In genomic region chr11:78256618-78257017, GRCm38 (mm10) we compare ENCODE assay signal across 14 mouse cellular contexts. TPM values are rescaled to one million over a fixed set of nuclear protein-coding genes. Genes with fewer than 3 reads are reported as not detected.
DNase-seq lines count a peak whose midpoint lies in the region; ATAC-seq and TF ChIP-seq lines count a peak whose summit lies in the region.
"Had no signal": no experiment of that assay in that cellular context is flagged by ENCODE, and none has a peak within 500 bp of the region (broad histone marks: within the 10 kb centered on the region; RNA-seq: fewer than 3 reads in every experiment).

No protein-coding gene starts in this region.

- H3K4me3 ChIP-seq in intestine, postnatal 0 days (ENCODE audit: low read depth, low read length): no peak overlapping the region
- no peak overlapping the region for H3K4me3 ChIP-seq in intestine, embryonic 15.5 days (replicated peaks)
- H3K4me3 ChIP-seq in liver, adult 2 months (ENCODE audit: insufficient read depth, low read depth, low read length): no peak overlapping the region
- H3K4me3 ChIP-seq in liver, embryonic 11.5 days (ENCODE audit: low read depth, low read length): no peak overlapping the region
- no peak overlapping the region for H3K4me3 ChIP-seq in CH12.LX (replicated peaks in 1 of 3; ENCODE audit: low read depth in 2 of 3, low read length in 2 of 3, poor library complexity in 1 of 3)
- H3K4me3 ChIP-seq: embryonic facial prominence, embryonic 13.5 days; hindbrain, embryonic 12.5 days; limb, embryonic 10.5 days; neural tube, embryonic 13.5 days had no signal

- TF ChIP-seq POLR2A in liver, adult 2 months (IDR thresholded peaks at IDR 0.05; ENCODE audit: extremely low read depth, insufficient read depth, low read length): no peak
- no peak for TF ChIP-seq POLR2A in CH12.LX (IDR thresholded peaks at IDR 0.05; ENCODE audit: low read depth, low read length)

- H3K36me3 ChIP-seq in intestine, postnatal 0 days (ENCODE audit: control insufficient read depth, insufficient read depth): peaks cover 16% of the 10 kb centered on the region; the same call in 1 of the 2 replicates
- peaks cover 9% of the 10 kb centered on the region for H3K36me3 ChIP-seq in intestine, embryonic 15.5 days
- H3K36me3 ChIP-seq in liver, adult 2 months (ENCODE audit: control insufficient read depth, insufficient read depth, low read length): peaks cover 14% of the 10 kb centered on the region; the same call in 1 of the 2 replicates
- peaks cover 20% of the 10 kb centered on the region for H3K36me3 ChIP-seq in liver, embryonic 11.5 days (ENCODE audit: control insufficient read depth, insufficient read depth, low read length)
- peaks cover 21 to 33% of the 10 kb centered on the region in 2 experiments for H3K36me3 ChIP-seq in CH12.LX (replicated peaks in 1 of 2; ENCODE audit: control insufficient read depth in 1 of 2, insufficient read depth in 1 of 2, low read length in 1 of 2)

- no peaks in the 10 kb centered on the region for H3K4me1 ChIP-seq in intestine, postnatal 0 days (replicated peaks; ENCODE audit: control insufficient read depth, insufficient read depth, low read length)
- H3K4me1 ChIP-seq in intestine, embryonic 15.5 days (replicated peaks): no peaks in the 10 kb centered on the region
- H3K4me1 ChIP-seq in liver, adult 2 months (ENCODE audit: control insufficient read depth, insufficient read depth, low read length): no peaks in the 10 kb centered on the region
- no peaks in the 10 kb centered on the region for H3K4me1 ChIP-seq in liver, embryonic 11.5 days (replicated peaks; ENCODE audit: control insufficient read depth, insufficient read depth, low read length)
- H3K4me1 ChIP-seq in CH12.LX (ENCODE audit: control insufficient read depth in 1 of 2, insufficient read depth in 2 of 2): no peaks in the 10 kb centered on the region
- H3K4me1 ChIP-seq: embryonic facial prominence, embryonic 13.5 days; hindbrain, embryonic 12.5 days; limb, embryonic 10.5 days; neural tube, embryonic 13.5 days had no signal

- DNase-seq in liver, adult 2 months (ENCODE audit: extremely low read depth, low read depth, low spot score): peak; percentile 9
- no peak for DNase-seq in liver, embryonic 11.5 days (ENCODE audit: low spot score)
- peak; percentile 34 for DNase-seq in CH12.LX (ENCODE audit: extremely low read depth)
- peak; percentile 14 for DNase-seq in ZHBTc4 (ENCODE audit: low read depth, low spot score)
- DNase-seq: cerebellum, adult 18-20 months; lung, adult 18-20 months; right cerebral cortex, postnatal 4 days had no signal

- TF ChIP-seq CTCF in intestine, postnatal 0 days (IDR thresholded peaks at IDR 0.05; ENCODE audit: low read depth): peak; percentile 67
- TF ChIP-seq CTCF in liver, adult 2 months (IDR thresholded peaks at IDR 0.05; ENCODE audit: low read depth, low read length): no peak
- TF ChIP-seq CTCF in CH12.LX (conservative IDR thresholded peaks at IDR 0.05 in 1 of 2, IDR thresholded peaks at IDR 0.05 in 1 of 2; ENCODE audit: low read depth in 2 of 2, low read length in 2 of 2): peak in 1 of 2 experiments; percentile 57; a peak in 2 of 4 replicates

- dilution Hi-C loops in CH12.LX (cut with MboI; ENCODE audit: extremely low pct_ligation_motif_present, extremely low pct_unique_long_range_greater_than_20kb, low sequenced_read_pairs): no loop called here

- no peak overlapping the region for H3K4me2 ChIP-seq in intestine, postnatal 0 days (replicated peaks; ENCODE audit: low read depth)
- H3K4me2 ChIP-seq in intestine, embryonic 15.5 days (replicated peaks): no peak overlapping the region
- H3K4me2 ChIP-seq in liver, embryonic 11.5 days: no peak overlapping the region
- no peak overlapping the region for H3K4me2 ChIP-seq in CH12.LX (ENCODE audit: insufficient read depth, low read depth, poor library complexity, severe bottlenecking)
- H3K4me2 ChIP-seq: embryonic facial prominence, embryonic 13.5 days; hindbrain, embryonic 12.5 days; neural tube, embryonic 13.5 days had no signal

- no peak for TF ChIP-seq EP300 in CH12.LX (IDR thresholded peaks at IDR 0.05; ENCODE audit: low read length)

- in situ Hi-C loops in CH12.LX (cut with MboI; ENCODE audit: low pct_ligation_motif_present, low pct_unique_long_range_greater_than_20kb, low sequenced_read_pairs): no loop called here

- no peaks in the 10 kb centered on the region for H3K27me3 ChIP-seq in intestine, postnatal 0 days (replicated peaks; ENCODE audit: control insufficient read depth, insufficient read depth, low read length)
- 0 out of 2 replicates have a peak, but pooled peaks cover 3% of the 10 kb centered on the region for H3K27me3 ChIP-seq in intestine, embryonic 15.5 days (replicated peaks)
- H3K27me3 ChIP-seq in liver, adult 2 months (ENCODE audit: control insufficient read depth, insufficient read depth, low read length): no peaks in the 10 kb centered on the region
- no peaks in the 10 kb centered on the region for H3K27me3 ChIP-seq in liver, embryonic 11.5 days (replicated peaks; ENCODE audit: control insufficient read depth, insufficient read depth, low read length)
- H3K27me3 ChIP-seq in CH12.LX (replicated peaks): peaks cover 7% of the 10 kb centered on the region

- peak; percentile 46 for TF ChIP-seq RAD21 in CH12.LX (IDR thresholded peaks at IDR 0.05; ENCODE audit: low read depth, low read length)

- H3K9me3 ChIP-seq in intestine, postnatal 0 days (ENCODE audit: control insufficient read depth): no peaks in the 10 kb centered on the region
- no peaks in the 10 kb centered on the region for H3K9me3 ChIP-seq in intestine, embryonic 15.5 days
- H3K9me3 ChIP-seq in liver, embryonic 11.5 days (ENCODE audit: control insufficient read depth, low read length): no peaks in the 10 kb centered on the region
- H3K9me3 ChIP-seq in CH12.LX (replicated peaks; ENCODE audit: low read length): no peaks in the 10 kb centered on the region
- H3K9me3 ChIP-seq: embryonic facial prominence, embryonic 13.5 days; hindbrain, embryonic 12.5 days; limb, embryonic 10.5 days; neural tube, embryonic 13.5 days had no signal

- 100% methylated on average over 1 of the region's 1 CpGs for WGBS in intestine, postnatal 0 days
- WGBS in intestine, embryonic 15.5 days: 94% methylated on average over 1 of the region's 1 CpGs
- 100% methylated on average over 1 of the region's 1 CpGs for WGBS in liver, adult 2 months
- WGBS in liver, embryonic 11.5 days: 92% methylated on average over 1 of the region's 1 CpGs

- H3K9ac ChIP-seq in intestine, postnatal 0 days (ENCODE audit: low read depth, low read length): no peak overlapping the region
- no peak overlapping the region for H3K9ac ChIP-seq in intestine, embryonic 15.5 days
- no peak overlapping the region for H3K9ac ChIP-seq in liver, adult 2 months (ENCODE audit: low read depth, low read length)
- no peak overlapping the region for H3K9ac ChIP-seq in liver, embryonic 11.5 days (ENCODE audit: low read depth, low read length)
- no peak overlapping the region for H3K9ac ChIP-seq in CH12.LX (ENCODE audit: insufficient read depth, low read depth)
- H3K9ac ChIP-seq: embryonic facial prominence, embryonic 13.5 days; hindbrain, embryonic 12.5 days; neural tube, embryonic 13.5 days had no signal

- no peaks in the 10 kb centered on the region for H3K79me2 ChIP-seq in liver, adult 2 months (ENCODE audit: control insufficient read depth, insufficient read depth, low read length)
- no peaks in the 10 kb centered on the region for H3K79me2 ChIP-seq in CH12.LX (replicated peaks; ENCODE audit: control insufficient read depth, extremely low read depth, insufficient read depth, poor library complexity, severe bottlenecking)

- ATAC-seq in intestine, postnatal 0 days: no peak
- ATAC-seq in intestine, embryonic 15.5 days: no peak
- ATAC-seq in liver, embryonic 11.5 days (replicated peaks; ENCODE audit: low FRiP score): no peak
- no peak for ATAC-seq in monocyte, adult 5-6 weeks (replicated peaks; ENCODE audit: insufficient number of reproducible peaks, low FRiP score, low TSS enrichment, poor library complexity, severe bottlenecking)

- no peak overlapping the region for H3K27ac ChIP-seq in intestine, postnatal 0 days (ENCODE audit: low read depth, low read length)
- H3K27ac ChIP-seq in intestine, embryonic 15.5 days: no peak overlapping the region
- no peak overlapping the region for H3K27ac ChIP-seq in liver, adult 2 months (replicated peaks; ENCODE audit: insufficient read depth, low read depth, low read length)
- no peak overlapping the region for H3K27ac ChIP-seq in liver, embryonic 11.5 days (ENCODE audit: low read depth, low read length)
- H3K27ac ChIP-seq in CH12.LX (ENCODE audit: insufficient read depth, low read depth): no peak overlapping the region
- H3K27ac ChIP-seq: embryonic facial prominence, embryonic 13.5 days; hindbrain, embryonic 12.5 days; limb, embryonic 10.5 days; neural tube, embryonic 13.5 days had no signal

RNA-seq across cellular contexts. Expression of gene 2610507B11Rik, which starts 4.9 kb away (rescaled TPM):
- polyA plus RNA-seq in intestine, postnatal 0 days (2015; fragmentation: Nextera tagmentation; extraction: Ambion mirVana): 49.9 and 54.9 TPM in 2 replicates
- 68.6 and 71.1 TPM in 2 replicates for polyA plus RNA-seq in intestine, embryonic 15.5 days (2015; fragmentation: Nextera tagmentation; extraction: Ambion mirVana)
- 66.7 and 68.6 TPM in 2 replicates for total RNA-seq in liver, adult 2 months (2014; rRNA removed)
- 42.5 and 43.6 TPM in 2 replicates for polyA plus RNA-seq in liver, adult 2 months (2012; rRNA removed)
- 59.5 and 62.2 TPM in 2 replicates for polyA plus RNA-seq in liver, embryonic 11.5 days (2014; fragmentation: Nextera tagmentation; extraction: Ambion mirVana)
- total RNA-seq in CH12.LX (2012; rRNA removed) (89.3 and 108 TPM in 2 replicates), CH12.LX (2014; rRNA removed) (55.8 and 58.9 TPM in 2 replicates)
- 96.9 and 97.9 TPM in 2 replicates for polyA plus RNA-seq in CH12.LX (2012; ENCODE audit: insufficient read length, low read depth)
- 77.6 to 107 TPM (median 97.1 TPM) in 3 replicates for total RNA-seq in monocyte, adult 5-6 weeks (2017)

RNA-seq across cellular contexts. Expression of gene Supt6, which starts 10.8 kb away (rescaled TPM):
- 8.8 and 9.5 TPM in 2 replicates for polyA plus RNA-seq in intestine, postnatal 0 days (2015; fragmentation: Nextera tagmentation; extraction: Ambion mirVana)
- 21.0 and 22.7 TPM in 2 replicates for polyA plus RNA-seq in intestine, embryonic 15.5 days (2015; fragmentation: Nextera tagmentation; extraction: Ambion mirVana)
- total RNA-seq in liver, adult 2 months (2014; rRNA removed): 11.0 and 13.0 TPM in 2 replicates
- polyA plus RNA-seq in liver, adult 2 months (2012; rRNA removed): 8.0 and 8.9 TPM in 2 replicates
- 30.9 and 32.9 TPM in 2 replicates for polyA plus RNA-seq in liver, embryonic 11.5 days (2014; fragmentation: Nextera tagmentation; extraction: Ambion mirVana)
- total RNA-seq in CH12.LX (2012; rRNA removed): 65.5 and 71.0 TPM in 2 replicates
- 29.7 and 30.4 TPM in 2 replicates for total RNA-seq in CH12.LX (2014; rRNA removed)
- 99.9 and 104 TPM in 2 replicates for polyA plus RNA-seq in CH12.LX (2012; ENCODE audit: insufficient read length, low read depth)
- 54.5 to 84.6 TPM (median 59.8 TPM) in 3 replicates for total RNA-seq in monocyte, adult 5-6 weeks (2017)

RNA-seq across cellular contexts. Expression of gene Sdf2, which starts 11.1 kb away (rescaled TPM):
- 61.8 and 66.6 TPM in 2 replicates for polyA plus RNA-seq in intestine, postnatal 0 days (2015; fragmentation: Nextera tagmentation; extraction: Ambion mirVana)
- 70.2 and 79.0 TPM in 2 replicates for polyA plus RNA-seq in intestine, embryonic 15.5 days (2015; fragmentation: Nextera tagmentation; extraction: Ambion mirVana)
- total RNA-seq in liver, adult 2 months (2014; rRNA removed): 45.5 and 48.1 TPM in 2 replicates
- polyA plus RNA-seq in liver, adult 2 months (2012; rRNA removed): 63.9 and 70.1 TPM in 2 replicates
- polyA plus RNA-seq in liver, embryonic 11.5 days (2014; fragmentation: Nextera tagmentation; extraction: Ambion mirVana): 47.4 and 48.7 TPM in 2 replicates
- 95.4 and 119 TPM in 2 replicates for total RNA-seq in CH12.LX (2012; rRNA removed)
- total RNA-seq in CH12.LX (2014; rRNA removed): 89.1 and 93.0 TPM in 2 replicates
- polyA plus RNA-seq in CH12.LX (2012; ENCODE audit: insufficient read length, low read depth): 61.4 and 62.8 TPM in 2 replicates
- total RNA-seq in monocyte, adult 5-6 weeks (2017): 43.1 to 61.5 TPM (median 48.3 TPM) in 3 replicates

RNA-seq across cellular contexts. Expression of gene BC030499, which starts 34.0 kb away (rescaled TPM):
- polyA plus RNA-seq in intestine, postnatal 0 days (2015; fragmentation: Nextera tagmentation; extraction: Ambion mirVana): 0.07 TPM in 1 of 2 replicates, not detected in the other
- 0.16 and 0.33 TPM in 2 replicates for polyA plus RNA-seq in intestine, embryonic 15.5 days (2015; fragmentation: Nextera tagmentation; extraction: Ambion mirVana)
- 0.18 and 0.27 TPM in 2 replicates for total RNA-seq in liver, adult 2 months (2014; rRNA removed)
- polyA plus RNA-seq in liver, adult 2 months (2012; rRNA removed): 0.11 and 0.13 TPM in 2 replicates
- polyA plus RNA-seq in liver, embryonic 11.5 days (2014; fragmentation: Nextera tagmentation; extraction: Ambion mirVana): 0.18 and 0.36 TPM in 2 replicates
- total RNA-seq in CH12.LX (2012; rRNA removed) (1.1 and 1.3 TPM in 2 replicates), CH12.LX (2014; rRNA removed) (0.70 and 0.81 TPM in 2 replicates)
- polyA plus RNA-seq in CH12.LX (2012; ENCODE audit: insufficient read length, low read depth): 1.3 and 1.4 TPM in 2 replicates
- 1.2 TPM in 1 of 3 replicates, not detected in the others for total RNA-seq in monocyte, adult 5-6 weeks (2017)

RNA-seq across cellular contexts. Expression of gene Spag5, which starts 44.7 kb away (rescaled TPM):
- polyA plus RNA-seq in intestine, postnatal 0 days (2015; fragmentation: Nextera tagmentation; extraction: Ambion mirVana): 4.5 and 4.6 TPM in 2 replicates
- polyA plus RNA-seq in intestine, embryonic 15.5 days (2015; fragmentation: Nextera tagmentation; extraction: Ambion mirVana): 26.8 and 28.3 TPM in 2 replicates
- total RNA-seq in liver, adult 2 months (2014; rRNA removed): 0.54 and 0.83 TPM in 2 replicates
- 0.15 and 0.19 TPM in 2 replicates for polyA plus RNA-seq in liver, adult 2 months (2012; rRNA removed)
- polyA plus RNA-seq in liver, embryonic 11.5 days (2014; fragmentation: Nextera tagmentation; extraction: Ambion mirVana): 48.3 and 50.3 TPM in 2 replicates
- total RNA-seq in CH12.LX (2012; rRNA removed) (57.0 and 57.2 TPM in 2 replicates), CH12.LX (2014; rRNA removed) (47.7 and 50.4 TPM in 2 replicates)
- 81.8 and 92.3 TPM in 2 replicates for polyA plus RNA-seq in CH12.LX (2012; ENCODE audit: insufficient read length, low read depth)
- total RNA-seq in monocyte, adult 5-6 weeks (2017): 0.64 to 3.1 TPM (median 1.4 TPM) in 3 replicates
